Mouse (Mus musculus) hematopoietic stem cell, adult 5-6 weeks (primary cell): Measurements from ENCODE around the gene 2010109A12Rik. TPM values are rescaled to one million over a fixed set of nuclear protein-coding genes. Genes with fewer than 3 reads are reported as not detected.

Experiments used
- ATAC-seq, 2 experiments: fragments of 125-278 bp in 1 of 2; replicated peaks in 1 of 2; 2 replicates each; pipeline ENCODE4 v1.8.0; 2016 to 2017; ENCODE audit warnings: inconsistent platforms in 2 of 2, mild to moderate bottlenecking in 2 of 2, moderate number of reproducible peaks in 2 of 2, low read depth in 1 of 2, moderate TSS enrichment in 1 of 2; ENCODE audit not compliant: low FRiP score in 2 of 2, poor library complexity in 2 of 2, severe bottlenecking in 2 of 2, insufficient read depth in 1 of 2, low TSS enrichment in 1 of 2
- total RNA-seq: library from RNA; stranded (forward); fragments of 172-1452, 232-1000 nt; gene quantifications from 2 replicates; pipeline ENCODE4 v1.2.3, GENCODE M21; 2017

Gene 2010109A12Rik
- total RNA-seq, 1 experiment from 2014 or later = 4.8 TPM

GRCm38 (mm10) chr5:93259349-93259748, 53.0 kb downstream of the 2010109A12Rik start:
- ATAC-seq = no peak

- 0 out of 4 replicates have a peak, but pooled peaks of 1 of the 2 experiments have one; percentile 13 for ATAC-seq
Measured at GRCm38 (mm10) chr5:93260983-93261382, 54.7 kb downstream of the 2010109A12Rik start.

- ATAC-seq = no peak
Measured at GRCm38 (mm10) chr5:93262751-93263150, 56.4 kb downstream of the 2010109A12Rik start.

Other genes with a start within 250 kb of the 2010109A12Rik start
- 0.19 TPM in 1 of 2 replicates, not detected in the other for gene Sowahb, start 161.5 kb upstream of the 2010109A12Rik start, total RNA-seq
- gene Sept11, start 113.1 kb upstream of the 2010109A12Rik start, total RNA-seq = 40.8 and 59.0 TPM in 2 replicates
- 173 and 187 TPM in 2 replicates for gene Ccni, start within 50 bp of the 2010109A12Rik start, total RNA-seq
- 79.9 and 108 TPM in 2 replicates for gene Ccng2, start 60.7 kb downstream of the 2010109A12Rik start, total RNA-seq